Mouse (Mus musculus): ENCODE results near the gene Msh5.
"Not testable (repeated sequence)": the region's sequence is repeated elsewhere in the genome, so short reads cannot be mapped to it uniquely, and the experiment has no call there.

The Msh5 gene

GRCm38 (mm10) chr17:35048932-35049440 lies 2.4 kb upstream of the Msh5 start:
- DNase-seq (ENCODE audit: low spot score in 2 of 2) = no peak

GRCm38 (mm10) chr17:35048149-35048931 lies 1.8 kb upstream of the Msh5 start:
- DNase-seq (ENCODE audit: low spot score in 2 of 2) = no peak

- no peak for DNase-seq (ENCODE audit: low spot score in 2 of 2)
Observed at GRCm38 (mm10) chr17:35047688-35048087, 1.1 kb upstream of the Msh5 start.

- no peak for DNase-seq (ENCODE audit: low spot score in 2 of 2)
Observed at GRCm38 (mm10) chr17:35045807-35046680, 501 bp downstream of the Msh5 start.

- no peak for DNase-seq (ENCODE audit: low spot score in 2 of 2)
Observed at GRCm38 (mm10) chr17:35044904-35045806, 1.4 kb downstream of the Msh5 start.

- DNase-seq (ENCODE audit: low spot score in 2 of 2) = no peak
Observed at GRCm38 (mm10) chr17:35043794-35044193, 2.8 kb downstream of the Msh5 start.

- no peak for DNase-seq (ENCODE audit: low spot score in 2 of 2)
Observed at GRCm38 (mm10) chr17:35039121-35039873, 7.2 kb downstream of the Msh5 start.

- DNase-seq (ENCODE audit: low spot score in 2 of 2) = no peak
Observed at GRCm38 (mm10) chr17:35034896-35035295, 11.6 kb downstream of the Msh5 start.

- not testable (repeated sequence) for DNase-seq (ENCODE audit: low spot score in 2 of 2)
Observed at GRCm38 (mm10) chr17:35033703-35034102, 12.8 kb downstream of the Msh5 start.

GRCm38 (mm10) chr17:35032323-35032870 lies 14.1 kb downstream of the Msh5 start:
- no peak for DNase-seq (ENCODE audit: low spot score in 2 of 2)

- no peak for DNase-seq (ENCODE audit: low spot score in 2 of 2)
Observed at GRCm38 (mm10) chr17:35031880-35032279, 14.7 kb downstream of the Msh5 start.

GRCm38 (mm10) chr17:35031272-35031671 lies 15.3 kb downstream of the Msh5 start:
- no peak for DNase-seq (ENCODE audit: low spot score in 2 of 2)

GRCm38 (mm10) chr17:35029691-35030532 lies 16.6 kb downstream of the Msh5 start:
- no peak for DNase-seq (ENCODE audit: low spot score in 2 of 2)

GRCm38 (mm10) chr17:35028315-35028714 lies 18.2 kb downstream of the Msh5 start:
- DNase-seq (ENCODE audit: low spot score in 2 of 2) = no peak

GRCm38 (mm10) chr17:35027277-35028068 lies 19.1 kb downstream of the Msh5 start, which contains the start of gene Sapcd1:
TSS of gene Sapcd1 (minus strand) at chr17:35028016.
- DNase-seq (ENCODE audit: low spot score in 2 of 2) = no peak

GRCm38 (mm10) chr17:35026206-35026605 lies 20.3 kb downstream of the Msh5 start:
- no peak for DNase-seq (ENCODE audit: low spot score in 2 of 2)

- DNase-seq (ENCODE audit: low spot score in 2 of 2) = no peak
Observed at GRCm38 (mm10) chr17:35024691-35025488, 21.7 kb downstream of the Msh5 start.

- DNase-seq (ENCODE audit: low spot score in 2 of 2) = no peak
Observed at GRCm38 (mm10) chr17:35024261-35024660, 22.3 kb downstream of the Msh5 start.

Measured in frontal cortex, postnatal 36 days (tissue).